Mouse (Mus musculus): ENCODE measurements around the gene Thoc3. TPM values are rescaled to one million over a fixed set of nuclear protein-coding genes. Genes with fewer than 3 reads are reported as not detected.

Gene Thoc3
- polyA plus RNA-seq, 1 experiment, result 70.8 TPM

GRCm38 (mm10) chr13:54426781-54427655 is 41.6 kb downstream of the Thoc3 start:
- TF ChIP-seq CEBPB (IDR thresholded peaks at IDR 0.05; ENCODE audit: low read depth) (no peak), MYOD1 (IDR thresholded peaks at IDR 0.05; ENCODE audit: control insufficient read depth, insufficient read length, low read depth) (no peak), MYOG (IDR thresholded peaks at IDR 0.05; ENCODE audit: control insufficient read depth, extremely low read depth, insufficient read length) (no peak), USF1 (IDR thresholded peaks at IDR 0.05; ENCODE audit: low read depth) (no peak), CTCF (IDR thresholded peaks at IDR 0.05; ENCODE audit: control insufficient read depth, insufficient read depth, insufficient read length) (no peak), FOSL1 (IDR thresholded peaks at IDR 0.05; ENCODE audit: insufficient read depth, low read length, poor library complexity, severe bottlenecking) (no peak), MAX (IDR thresholded peaks at IDR 0.05) (no peak)
- no peaks in the 10 kb centered on the region for H3K79me2 ChIP-seq (ENCODE audit: control insufficient read depth, insufficient read depth)

GRCm38 (mm10) chr13:54425269-54425668 is 43.4 kb downstream of the Thoc3 start:
- TF ChIP-seq FOSL1 (IDR thresholded peaks at IDR 0.05; ENCODE audit: insufficient read depth, low read length, poor library complexity, severe bottlenecking), result no peak
- no peak for TF ChIP-seq MYOD1 (IDR thresholded peaks at IDR 0.05; ENCODE audit: control insufficient read depth, insufficient read length, low read depth)
- TF ChIP-seq MAX (IDR thresholded peaks at IDR 0.05), result no peak
- TF ChIP-seq USF1 (IDR thresholded peaks at IDR 0.05; ENCODE audit: low read depth), result no peak
- no peak for TF ChIP-seq MYOG (IDR thresholded peaks at IDR 0.05; ENCODE audit: control insufficient read depth, extremely low read depth, insufficient read length)
- no peaks in the 10 kb centered on the region for H3K79me2 ChIP-seq (ENCODE audit: control insufficient read depth, insufficient read depth)
- H3ac ChIP-seq (ENCODE audit: control insufficient read depth, insufficient read length, low read depth), result no peak overlapping the region
- no peaks in the 10 kb centered on the region for H3K79me3 ChIP-seq (ENCODE audit: low read depth)
- H3K36me3 ChIP-seq (ENCODE audit: control insufficient read depth, insufficient read depth), result no peaks in the 10 kb centered on the region
- H3K4me3 ChIP-seq (ENCODE audit: insufficient read depth, poor library complexity, severe bottlenecking), result no peak overlapping the region
- H3K27me3 ChIP-seq (ENCODE audit: control insufficient read depth, insufficient read depth, insufficient read length), result peaks cover 15% of the 10 kb centered on the region

More at GRCm38 (mm10) chr13:54426781-54427655, 41.6 kb downstream of the Thoc3 start:
- Histone ChIP-seq H3K36me3 (ENCODE audit: control insufficient read depth, insufficient read depth) (no peaks in the 10 kb centered on the region), H3ac (ENCODE audit: control insufficient read depth, insufficient read length, low read depth) (no peak overlapping the region), H3K4me3 (ENCODE audit: insufficient read depth, poor library complexity, severe bottlenecking) (no peak overlapping the region), H3K27me3 (ENCODE audit: control insufficient read depth, insufficient read depth, insufficient read length) (peaks cover 20% of the 10 kb centered on the region), H3K79me3 (ENCODE audit: low read depth) (no peaks in the 10 kb centered on the region)

- H3K79me3 ChIP-seq (ENCODE audit: low read depth), result no peaks in the 10 kb centered on the region
- no peak for TF ChIP-seq FOSL1 (IDR thresholded peaks at IDR 0.05; ENCODE audit: insufficient read depth, low read length, poor library complexity, severe bottlenecking)
- TF ChIP-seq USF1 (IDR thresholded peaks at IDR 0.05; ENCODE audit: low read depth), result no peak
- TF ChIP-seq CTCF (IDR thresholded peaks at IDR 0.05; ENCODE audit: control insufficient read depth, insufficient read depth, insufficient read length), result no peak
- no peak for TF ChIP-seq MAX (IDR thresholded peaks at IDR 0.05)
- no peak for TF ChIP-seq CEBPB (IDR thresholded peaks at IDR 0.05; ENCODE audit: low read depth)
- no peak for TF ChIP-seq MYOG (IDR thresholded peaks at IDR 0.05; ENCODE audit: control insufficient read depth, extremely low read depth, insufficient read length)
- no peak for TF ChIP-seq MYOD1 (IDR thresholded peaks at IDR 0.05; ENCODE audit: control insufficient read depth, insufficient read length, low read depth)
- H3K27me3 ChIP-seq (ENCODE audit: control insufficient read depth, insufficient read depth, insufficient read length), result peaks cover 21% of the 10 kb centered on the region
- H3ac ChIP-seq (ENCODE audit: control insufficient read depth, insufficient read length, low read depth), result no peak overlapping the region
- no peaks in the 10 kb centered on the region for H3K36me3 ChIP-seq (ENCODE audit: control insufficient read depth, insufficient read depth)
- no peak overlapping the region for H3K4me3 ChIP-seq (ENCODE audit: insufficient read depth, poor library complexity, severe bottlenecking)
- no peaks in the 10 kb centered on the region for H3K79me2 ChIP-seq (ENCODE audit: control insufficient read depth, insufficient read depth)
Measured at GRCm38 (mm10) chr13:54420226-54420625, 48.4 kb downstream of the Thoc3 start.

GRCm38 (mm10) chr13:54418781-54419327 is 49.8 kb downstream of the Thoc3 start:
- no peaks in the 10 kb centered on the region for H3K79me2 ChIP-seq (ENCODE audit: control insufficient read depth, insufficient read depth)
- no peaks in the 10 kb centered on the region for H3K36me3 ChIP-seq (ENCODE audit: control insufficient read depth, insufficient read depth)
- no peak overlapping the region for H3K4me3 ChIP-seq (ENCODE audit: insufficient read depth, poor library complexity, severe bottlenecking)
- H3ac ChIP-seq (ENCODE audit: control insufficient read depth, insufficient read length, low read depth), result no peak overlapping the region
- peaks cover 22% of the 10 kb centered on the region for H3K27me3 ChIP-seq (ENCODE audit: control insufficient read depth, insufficient read depth, insufficient read length)
- H3K79me3 ChIP-seq (ENCODE audit: low read depth), result no peaks in the 10 kb centered on the region
- TF ChIP-seq MAX (IDR thresholded peaks at IDR 0.05) (no peak), CEBPB (IDR thresholded peaks at IDR 0.05; ENCODE audit: low read depth) (no peak), MYOD1 (IDR thresholded peaks at IDR 0.05; ENCODE audit: control insufficient read depth, insufficient read length, low read depth) (no peak), USF1 (IDR thresholded peaks at IDR 0.05; ENCODE audit: low read depth) (no peak), MYOG (IDR thresholded peaks at IDR 0.05; ENCODE audit: control insufficient read depth, extremely low read depth, insufficient read length) (no peak), FOSL1 (IDR thresholded peaks at IDR 0.05; ENCODE audit: insufficient read depth, low read length, poor library complexity, severe bottlenecking) (no peak), CTCF (IDR thresholded peaks at IDR 0.05; ENCODE audit: control insufficient read depth, insufficient read depth, insufficient read length) (no peak)

- Histone ChIP-seq H3K4me3 (ENCODE audit: insufficient read depth, poor library complexity, severe bottlenecking) (no peak overlapping the region), H3K79me3 (ENCODE audit: low read depth) (no peaks in the 10 kb centered on the region), H3K79me2 (ENCODE audit: control insufficient read depth, insufficient read depth) (no peaks in the 10 kb centered on the region), H3K36me3 (ENCODE audit: control insufficient read depth, insufficient read depth) (no peaks in the 10 kb centered on the region), H3K27me3 (ENCODE audit: control insufficient read depth, insufficient read depth, insufficient read length) (peaks cover 25% of the 10 kb centered on the region), H3ac (ENCODE audit: control insufficient read depth, insufficient read length, low read depth) (no peak overlapping the region)
- TF ChIP-seq CEBPB (IDR thresholded peaks at IDR 0.05; ENCODE audit: low read depth) (no peak), MAX (IDR thresholded peaks at IDR 0.05) (no peak), MYOD1 (IDR thresholded peaks at IDR 0.05; ENCODE audit: control insufficient read depth, insufficient read length, low read depth) (no peak), FOSL1 (IDR thresholded peaks at IDR 0.05; ENCODE audit: insufficient read depth, low read length, poor library complexity, severe bottlenecking) (no peak), CTCF (IDR thresholded peaks at IDR 0.05; ENCODE audit: control insufficient read depth, insufficient read depth, insufficient read length) (no peak), MYOG (IDR thresholded peaks at IDR 0.05; ENCODE audit: control insufficient read depth, extremely low read depth, insufficient read length) (no peak), USF1 (IDR thresholded peaks at IDR 0.05; ENCODE audit: low read depth) (no peak)
Measured at GRCm38 (mm10) chr13:54415059-54415458, 53.6 kb downstream of the Thoc3 start.

Measured in C2C12 (cell line).